Mouse (Mus musculus) spleen, adult 2 months (tissue): ENCODE results near the gene Gm42791.

Experiments
- CTCF ChIP-seq: fragments of 200-500 bp; IDR thresholded peaks from 2 replicates; pipeline ENCODE4 v1.5.1; 2011; ENCODE audit warnings: mild to moderate bottlenecking, inconsistent platforms; ENCODE audit not compliant: insufficient read depth, insufficient read length, insufficient replicate concordance; ENCODE audit errors: extremely low read depth
- POLR2A ChIP-seq: fragments of 200-500 bp; IDR thresholded peaks from 2 replicates; pipeline ENCODE4 v1.6.1; 2011; ENCODE audit warnings: low read depth, low read length, inconsistent platforms

DNA sequence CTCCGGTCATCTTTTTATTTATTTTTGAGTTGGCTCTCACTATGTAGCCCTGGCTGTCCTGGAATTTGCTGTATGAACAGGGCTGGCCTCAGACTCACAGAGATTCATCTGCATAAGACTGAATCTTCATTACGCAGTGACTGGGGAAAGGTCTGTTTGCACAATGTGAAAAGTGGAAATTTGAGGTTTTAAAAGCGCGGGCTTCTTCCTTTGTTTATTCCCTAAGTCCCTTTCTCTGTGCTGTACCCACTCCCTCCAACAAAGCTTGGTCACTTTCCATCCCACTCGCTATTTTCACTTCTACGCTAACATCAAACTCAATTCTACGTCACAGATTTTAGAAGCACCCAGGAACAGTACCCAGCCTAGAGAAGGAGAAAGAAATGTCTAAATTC lies 639 bp downstream of the Gm42791 start:
- TF ChIP-seq POLR2A (no peak), CTCF (no peak)
